Mouse (Mus musculus) ES-E14 (cell line): ENCODE measurements around the gene Rbfox1. TPM values are rescaled to one million over a fixed set of nuclear protein-coding genes. Genes with fewer than 3 reads are reported as not detected.
A peak's percentile ranks its signal among the peaks of the same experiment; 100 is the strongest.

Experiments
- DNase-seq: peaks from one replicate; pipeline ENCODE4 v3.0.0-alpha.2; 2013; ENCODE audit warnings: low read depth, low spot score
- H3K27ac ChIP-seq: 2 replicates; pipeline ENCODE4 v1.5.1; 2012; ENCODE audit warnings: low read depth, mild to moderate bottlenecking, low read length, moderate library complexity, mixed read lengths; ENCODE audit not compliant: poor library complexity, insufficient read depth, severe bottlenecking
- H3K36me3 ChIP-seq: 2 replicates; pipeline ENCODE4 v1.6.1; 2012; ENCODE audit warnings: mild to moderate bottlenecking, low read length, moderate library complexity, mixed read lengths; ENCODE audit not compliant: control insufficient read depth, poor library complexity, insufficient read depth, severe bottlenecking
- H3K4me1 ChIP-seq, 2 experiments: fragments of 150-350 bp in 1 of 2; sonication (generic) in 1 of 2; 2 replicates each; pipeline ENCODE4 v1.6.1; 2012; ENCODE audit warnings: low read length in 2 of 2, mild to moderate bottlenecking in 1 of 2, mixed read lengths in 1 of 2; ENCODE audit not compliant: control insufficient read depth in 2 of 2, insufficient read depth in 2 of 2, poor library complexity in 1 of 2
- H3K4me3 ChIP-seq, 2 experiments: fragments of 150-350 bp in 1 of 2; sonication (generic) in 1 of 2; 2 replicates each; pipeline ENCODE4 v1.5.1; 2012; ENCODE audit warnings: low read length in 2 of 2, low read depth in 1 of 2, mild to moderate bottlenecking in 1 of 2, mixed read lengths in 1 of 2; ENCODE audit not compliant: insufficient read depth in 1 of 2, poor library complexity in 1 of 2, severe bottlenecking in 1 of 2
- H3K9ac ChIP-seq: 2 replicates; pipeline ENCODE4 v1.6.1; 2012; ENCODE audit warnings: low read depth, mild to moderate bottlenecking, low read length, mixed read lengths; ENCODE audit not compliant: poor library complexity, insufficient read depth, severe bottlenecking
- H3K9me3 ChIP-seq: fragments of 150-350 bp; sonication (generic); 2 replicates; pipeline ENCODE4 v1.6.1; 2012; ENCODE audit warnings: low read depth, mild to moderate bottlenecking, low read length; ENCODE audit not compliant: control insufficient read depth, insufficient read depth
- CHD2 ChIP-seq: IDR thresholded peaks from 2 replicates; pipeline ENCODE4 v1.6.1; 2014; ENCODE audit warnings: mild to moderate bottlenecking, low read depth, low read length, inconsistent platforms
- HCFC1 ChIP-seq: IDR thresholded peaks from 2 replicates; pipeline ENCODE4 v1.6.1; 2012; ENCODE audit warnings: low read length, inconsistent platforms, borderline replicate concordance; ENCODE audit not compliant: insufficient read depth
- MAFK ChIP-seq: IDR thresholded peaks from 2 replicates; pipeline ENCODE4 v1.6.1; 2014; ENCODE audit warnings: mild to moderate bottlenecking, low read depth, low read length, inconsistent platforms; ENCODE audit not compliant: insufficient read depth
- ZC3H11A ChIP-seq: IDR thresholded peaks from 2 replicates; pipeline ENCODE4 v1.6.1; 2012; ENCODE audit warnings: low read depth, mild to moderate bottlenecking, inconsistent platforms, low read length, borderline replicate concordance
- ZNF384 ChIP-seq: IDR thresholded peaks from 2 replicates; pipeline ENCODE4 v1.6.1; 2012; ENCODE audit warnings: low read depth, low read length, inconsistent platforms
- in situ Hi-C, 2 experiments: fragments of 600-800 bp; cut with MboI; formaldehyde crosslinking; loops; one replicate each; pipeline ENCODE4 v1.15.1; 2025; ENCODE audit warnings: low sequenced_read_pairs in 2 of 2, inconsistent platforms in 1 of 2; ENCODE audit not compliant: unreplicated experiment in 2 of 2
- total RNA-seq: library from RNA; depleted of rRNA; stranded (reverse); fragments of 300-350 nt; gene quantifications from 2 replicates; pipeline ENCODE4 v1.2.3, GENCODE M21; 2012

Gene Rbfox1
- total RNA-seq, 1 experiment = 0.18 TPM

- TF ChIP-seq MAFK (0 out of 2 replicates have a peak, but pooled peaks have one; percentile 11), CHD2 (no peak)
- H3K36me3 ChIP-seq = no peaks in the 10 kb centered on the region
- peak; percentile 16 for DNase-seq
- H3K4me1 ChIP-seq = no peaks in the 10 kb centered on the region
- no peaks in the 10 kb centered on the region for H3K9me3 ChIP-seq
- in situ Hi-C loops = no loop called here
- H3K4me3 ChIP-seq = no peak overlapping the region
- H3K27ac ChIP-seq = no peak overlapping the region
- H3K9ac ChIP-seq = no peak overlapping the region
Observed at GRCm38 (mm10) chr16:6414846-6415245, 529.7 kb downstream of the Rbfox1 start.

- DNase-seq = no peak
Observed at GRCm38 (mm10) chr16:6421623-6422145, 536.5 kb downstream of the Rbfox1 start.

GRCm38 (mm10) chr16:6423878-6424409 is 538.8 kb downstream of the Rbfox1 start:
- DNase-seq = no peak
- Histone ChIP-seq H3K4me1 (no peaks in the 10 kb centered on the region), H3K36me3 (no peaks in the 10 kb centered on the region), H3K4me3 (no peak overlapping the region), H3K9ac (no peak overlapping the region), H3K27ac (no peak overlapping the region), H3K9me3 (no peaks in the 10 kb centered on the region)
- TF ChIP-seq HCFC1 (no peak), ZNF384 (no peak), CHD2 (no peak), MAFK (no peak), ZC3H11A (no peak)
- in situ Hi-C loops = no loop called here

More at GRCm38 (mm10) chr16:6421623-6422145, 536.5 kb downstream of the Rbfox1 start:
- no peak overlapping the region for H3K9ac ChIP-seq
- TF ChIP-seq HCFC1 = no peak
- TF ChIP-seq CHD2 = no peak
- TF ChIP-seq ZNF384 = no peak
- no peak for TF ChIP-seq MAFK
- TF ChIP-seq ZC3H11A = no peak
- no peak overlapping the region for H3K4me3 ChIP-seq
- no peaks in the 10 kb centered on the region for H3K4me1 ChIP-seq
- H3K36me3 ChIP-seq = no peaks in the 10 kb centered on the region
- in situ Hi-C loops = no loop called here
- H3K9me3 ChIP-seq = no peaks in the 10 kb centered on the region
- no peak overlapping the region for H3K27ac ChIP-seq

GRCm38 (mm10) chr16:6424738-6425137 is 539.6 kb downstream of the Rbfox1 start:
- in situ Hi-C loops = no loop called here
- Histone ChIP-seq H3K9ac (no peak overlapping the region), H3K27ac (no peak overlapping the region), H3K4me3 (no peak overlapping the region), H3K9me3 (no peaks in the 10 kb centered on the region), H3K4me1 (no peaks in the 10 kb centered on the region), H3K36me3 (no peaks in the 10 kb centered on the region)
- no peak for TF ChIP-seq MAFK
- no peak for TF ChIP-seq CHD2
- TF ChIP-seq ZNF384 = no peak
- TF ChIP-seq ZC3H11A = no peak
- TF ChIP-seq HCFC1 = no peak
- DNase-seq = no peak
